Mouse (Mus musculus): ENCODE measurements around the gene Abcd1. TPM values are rescaled to one million over a fixed set of nuclear protein-coding genes. Genes with fewer than 3 reads are reported as not detected.

Abcd1 gene
- total RNA-seq, 2 experiments from 2014 or later, result 11.8 to 13.6 TPM

Other genes starting within 250 kb of the Abcd1 start
- gene Bgn, start 233.0 kb upstream of the Abcd1 start, total RNA-seq (2021), result 10 to 100 TPM; 15.2 to 19.5 TPM
- 10 to 100 TPM; 95.2 to 98.6 TPM for gene Atp2b3, start 213.5 kb upstream of the Abcd1 start, total RNA-seq (2021)
- gene Dusp9, start 77.2 kb upstream of the Abcd1 start, total RNA-seq (2021), result 1 to 10 TPM in 1 of 2 experiments, under 1 TPM in 1; 0.75 to 1.0 TPM
- 10 to 100 TPM; 84.2 to 96.1 TPM for gene Pnck, start 56.5 kb upstream of the Abcd1 start, total RNA-seq (2021)
- 100 to 1,000 TPM in 1 of 2 experiments, 10 to 100 TPM in 1; 98.6 to 104 TPM for gene Slc6a8, start 43.4 kb upstream of the Abcd1 start, total RNA-seq (2021)
- 10 to 100 TPM; 77.9 to 83.8 TPM for gene Bcap31, start 422 bp upstream of the Abcd1 start, total RNA-seq (2021)
- gene Plxnb3, start 40.5 kb downstream of the Abcd1 start, total RNA-seq (2021), result 10 to 100 TPM in 1 of 2 experiments, 1 to 10 TPM in 1; 9.8 to 10.2 TPM
- gene Srpk3, start 57.8 kb downstream of the Abcd1 start, total RNA-seq (2021), result 10 to 100 TPM in 1 of 2 experiments, 1 to 10 TPM in 1; 8.2 to 10.4 TPM
- gene Idh3g, start 70.3 kb downstream of the Abcd1 start, total RNA-seq (2021), result 100 to 1,000 TPM; 179 to 205 TPM
- 10 to 100 TPM; 81.2 to 95.9 TPM for gene Ssr4, start 70.4 kb downstream of the Abcd1 start, total RNA-seq (2021)
- 100 to 1,000 TPM; 116 to 121 TPM for gene Pdzd4, start 108.4 kb downstream of the Abcd1 start, total RNA-seq (2021)
- not detected for gene Avpr2, start 175.5 kb downstream of the Abcd1 start, total RNA-seq (2021)
- gene L1cam, start 179.5 kb downstream of the Abcd1 start, total RNA-seq (2021), result 100 to 1,000 TPM; 131 to 179 TPM
- gene Arhgap4, start 205.3 kb downstream of the Abcd1 start, total RNA-seq (2021), result 1 to 10 TPM; 3.0 to 6.6 TPM
- 10 to 100 TPM; 52.5 to 54.7 TPM for gene Naa10, start 205.3 kb downstream of the Abcd1 start, total RNA-seq (2021)
- 1 to 10 TPM; 5.5 to 7.3 TPM for gene Renbp, start 214.3 kb downstream of the Abcd1 start, total RNA-seq (2021)
- gene Hcfc1, start 249.8 kb downstream of the Abcd1 start, total RNA-seq (2021), result 10 to 100 TPM; 69.4 to 75.1 TPM